In genomic region chr9:14559430-14559829, GRCm38 (mm10) we compare ENCODE assay signal across 9 mouse cellular contexts. TPM values are rescaled to one million over a fixed set of nuclear protein-coding genes. Genes with fewer than 3 reads are reported as not detected.
DNase-seq lines count a peak whose midpoint lies in the region; ATAC-seq and TF ChIP-seq lines count a peak whose summit lies in the region.
"Had no signal": no experiment of that assay in that cellular context is flagged by ENCODE, and none has a peak within 500 bp of the region (broad histone marks: within the 10 kb centered on the region; RNA-seq: fewer than 3 reads in every experiment).

No protein-coding gene starts in this region.

- no peak overlapping the region for H3K4me2 ChIP-seq in lung, postnatal 0 days (replicated peaks; ENCODE audit: low read depth, low read length)
- H3K4me2 ChIP-seq in embryonic facial prominence, embryonic 15.5 days (replicated peaks) = no peak overlapping the region
- no peak overlapping the region for H3K4me2 ChIP-seq in stomach, embryonic 15.5 days
- H3K4me2 ChIP-seq in forebrain, embryonic 12.5 days = no peak overlapping the region
- H3K4me2 ChIP-seq: limb, embryonic 13.5 days had no signal

- no peaks in the 10 kb centered on the region for H3K4me1 ChIP-seq in lung, postnatal 0 days (ENCODE audit: insufficient read depth, low read depth, low read length)
- peaks cover 17% of the 10 kb centered on the region; the same call in 1 of the 2 replicates for H3K4me1 ChIP-seq in embryonic facial prominence, embryonic 15.5 days
- H3K4me1 ChIP-seq in stomach, embryonic 15.5 days = no peaks in the 10 kb centered on the region
- H3K4me1 ChIP-seq in forebrain, embryonic 12.5 days = no peaks in the 10 kb centered on the region

- no peaks in the 10 kb centered on the region for H3K27me3 ChIP-seq in lung, postnatal 0 days (replicated peaks; ENCODE audit: insufficient read depth, low read length)
- no peaks in the 10 kb centered on the region for H3K27me3 ChIP-seq in embryonic facial prominence, embryonic 15.5 days
- H3K27me3 ChIP-seq in stomach, embryonic 15.5 days (replicated peaks) = no peaks in the 10 kb centered on the region
- H3K27me3 ChIP-seq in forebrain, embryonic 12.5 days = no peaks in the 10 kb centered on the region
- H3K27me3 ChIP-seq: limb, embryonic 13.5 days had no signal

- H3K9me3 ChIP-seq in lung, postnatal 0 days (ENCODE audit: low read length) = no peaks in the 10 kb centered on the region
- H3K9me3 ChIP-seq in embryonic facial prominence, embryonic 15.5 days (replicated peaks) = no peaks in the 10 kb centered on the region
- H3K9me3 ChIP-seq in stomach, embryonic 15.5 days = no peaks in the 10 kb centered on the region
- H3K9me3 ChIP-seq in forebrain, embryonic 12.5 days = no peaks in the 10 kb centered on the region
- H3K9me3 ChIP-seq: limb, embryonic 13.5 days had no signal

- H3K36me3 ChIP-seq in lung, postnatal 0 days (ENCODE audit: insufficient read depth, low read length) = peaks cover 49% of the 10 kb centered on the region
- H3K36me3 ChIP-seq in embryonic facial prominence, embryonic 15.5 days = peaks cover 86% of the 10 kb centered on the region
- H3K36me3 ChIP-seq in stomach, embryonic 15.5 days = peaks cover 36% of the 10 kb centered on the region
- peaks cover 83% of the 10 kb centered on the region for H3K36me3 ChIP-seq in forebrain, embryonic 12.5 days (replicated peaks)

- 69% methylated on average over 10 of the region's 10 CpGs for WGBS in lung, postnatal 0 days
- 47% methylated on average over 10 of the region's 10 CpGs for whole genome bisulfite sequencing in embryonic facial prominence, embryonic 15.5 days
- 53% methylated on average over 10 of the region's 10 CpGs for WGBS in stomach, embryonic 15.5 days
- WGBS in forebrain, embryonic 12.5 days = 89% methylated on average over 10 of the region's 10 CpGs

- no peak overlapping the region for H3K4me3 ChIP-seq in lung, postnatal 0 days (ENCODE audit: low read depth, low read length)
- no peak overlapping the region for H3K4me3 ChIP-seq in embryonic facial prominence, embryonic 15.5 days (replicated peaks)
- H3K4me3 ChIP-seq in stomach, embryonic 15.5 days (replicated peaks) = no peak overlapping the region
- no peak overlapping the region for H3K4me3 ChIP-seq in forebrain, embryonic 12.5 days (replicated peaks)
- H3K4me3 ChIP-seq: limb, embryonic 13.5 days had no signal

- H3K27ac ChIP-seq in lung, postnatal 0 days (ENCODE audit: low read length) = no peak overlapping the region
- no peak overlapping the region for H3K27ac ChIP-seq in embryonic facial prominence, embryonic 15.5 days (replicated peaks)
- no peak overlapping the region for H3K27ac ChIP-seq in stomach, embryonic 15.5 days
- no peak overlapping the region for H3K27ac ChIP-seq in forebrain, embryonic 12.5 days
- H3K27ac ChIP-seq: limb, embryonic 13.5 days had no signal

- peak; percentile 11 for DNase-seq in lung, postnatal 0 days (ENCODE audit: low spot score)
- DNase-seq in lung, postnatal 10 days = no peak
- peak; percentile 16 to 37 for DNase-seq in layer of hippocampus, adult 8-10 months (ENCODE audit: low spot score in 2 of 2)
- no peak for DNase-seq in retina, embryonic 14.5 days (ENCODE audit: low spot score)
- no peak for DNase-seq in adrenal gland, postnatal 4 days (ENCODE audit: low spot score in 2 of 2)

- no peak for TF ChIP-seq CTCF in lung, postnatal 0 days (IDR thresholded peaks at IDR 0.05)

- no peak overlapping the region for H3K9ac ChIP-seq in lung, postnatal 0 days (replicated peaks; ENCODE audit: low read depth)
- no peak overlapping the region for H3K9ac ChIP-seq in embryonic facial prominence, embryonic 15.5 days
- H3K9ac ChIP-seq in stomach, embryonic 15.5 days = no peak overlapping the region
- no peak overlapping the region for H3K9ac ChIP-seq in forebrain, embryonic 12.5 days
- H3K9ac ChIP-seq: limb, embryonic 13.5 days had no signal

- TF ChIP-seq EP300 in lung, postnatal 0 days (IDR thresholded peaks at IDR 0.05) = no peak

- peak; percentile 59 for ATAC-seq in lung, postnatal 0 days
- peak; percentile 74; the same call in 1 of the 2 replicates for ATAC-seq in embryonic facial prominence, embryonic 15.5 days (ENCODE audit: insufficient number of reproducible peaks, low FRiP score, low TSS enrichment, low read depth)
- ATAC-seq in stomach, embryonic 15.5 days (ENCODE audit: insufficient read depth, low FRiP score, low read depth) = peak; percentile 79
- no peak for ATAC-seq in forebrain, embryonic 12.5 days (ENCODE audit: low FRiP score)

RNA-seq across cellular contexts. Expression of gene Cwc15, which starts 59.0 kb away (rescaled TPM):
- 125 and 126 TPM in 2 replicates for polyA plus RNA-seq in lung, postnatal 0 days (2015; fragmentation: Nextera tagmentation; extraction: Ambion mirVana)
- 144 and 152 TPM in 2 replicates for polyA plus RNA-seq in embryonic facial prominence, embryonic 15.5 days (2015; fragmentation: Nextera tagmentation; extraction: Ambion mirVana)
- total RNA-seq in layer of hippocampus, adult 8-10 months (2022) = 10 to 100 TPM; 83.2 to 96.0 (median 88.5) TPM
- 135 and 147 TPM in 2 replicates for polyA plus RNA-seq in stomach, embryonic 15.5 days (2015; fragmentation: Nextera tagmentation; extraction: Ambion mirVana)
- 100 to 1,000 TPM; 118 to 127 TPM for total RNA-seq in adrenal gland, postnatal 4 days (2021)
- 192 and 194 TPM in 2 replicates for polyA plus RNA-seq in forebrain, embryonic 12.5 days (2016; fragmentation: Nextera tagmentation; extraction: Ambion mirVana)

RNA-seq across cellular contexts. Expression of gene Kdm4d, which starts 59.1 kb away (rescaled TPM):
- polyA plus RNA-seq in lung, postnatal 0 days (2015; fragmentation: Nextera tagmentation; extraction: Ambion mirVana) = 0.19 and 0.20 TPM in 2 replicates
- 0.55 and 0.85 TPM in 2 replicates for polyA plus RNA-seq in embryonic facial prominence, embryonic 15.5 days (2015; fragmentation: Nextera tagmentation; extraction: Ambion mirVana)
- 1 to 10 TPM; 1.3 to 2.1 (median 1.7) TPM for total RNA-seq in layer of hippocampus, adult 8-10 months (2022)
- polyA plus RNA-seq in stomach, embryonic 15.5 days (2015; fragmentation: Nextera tagmentation; extraction: Ambion mirVana) = 0.40 and 0.43 TPM in 2 replicates
- under 1 TPM; 0.50 to 0.79 TPM for total RNA-seq in adrenal gland, postnatal 4 days (2021)
- polyA plus RNA-seq in forebrain, embryonic 12.5 days (2016; fragmentation: Nextera tagmentation; extraction: Ambion mirVana) = 0.12 and 0.27 TPM in 2 replicates

Comparison
In these comparisons a context has a peak if more than half of its experiments do, and no peak if none do; other contexts are left out.
1. DNase-seq: peak in lung, postnatal 0 days (single experiment) and layer of hippocampus, adult 8-10 months (2 of 2); none in lung, postnatal 10 days (single experiment), retina, embryonic 14.5 days (single experiment) and adrenal gland, postnatal 4 days (0 of 2).